Mouse (Mus musculus): Measurements from ENCODE around the gene Ppfibp2.

DNA sequence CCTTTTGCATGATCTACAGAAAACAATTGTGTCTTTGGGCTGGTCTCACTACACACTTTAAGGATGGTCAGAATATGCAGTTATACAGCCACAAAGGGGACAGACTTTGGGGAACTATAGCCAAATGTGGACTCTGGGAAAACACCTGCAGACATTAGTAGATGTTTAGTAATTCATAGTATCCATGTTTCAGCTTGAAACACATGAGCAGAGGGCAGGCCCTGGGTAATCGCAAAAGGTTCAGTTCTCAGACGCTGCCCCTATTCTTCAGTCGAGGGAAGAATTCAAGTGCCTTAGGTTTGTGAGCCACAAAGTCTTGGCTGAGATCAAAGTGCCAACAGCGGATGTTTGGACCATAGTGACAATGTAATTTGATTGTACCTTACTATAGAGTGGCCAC, 149.4 kb downstream of the Ppfibp2 start:
- TF ChIP-seq POLR2A (IDR thresholded peaks at IDR 0.05; ENCODE audit: insufficient read length, low read depth) (no peak), REST (IDR thresholded peaks at IDR 0.05; ENCODE audit: insufficient read depth, insufficient read length) (no peak), TCF12 (IDR thresholded peaks at IDR 0.05; ENCODE audit: insufficient read depth, poor library complexity, severe bottlenecking) (no peak), MAX (IDR thresholded peaks at IDR 0.05; ENCODE audit: low read depth) (no peak), CEBPB (IDR thresholded peaks at IDR 0.05; ENCODE audit: insufficient read depth, poor library complexity, severe bottlenecking) (no peak), MYOD1 (IDR thresholded peaks at IDR 0.05; ENCODE audit: control insufficient read depth in 1 of 3, insufficient read length in 2 of 3, low read depth in 2 of 3) (no peak), SRF (IDR thresholded peaks at IDR 0.05; ENCODE audit: control insufficient read depth, insufficient read length, low read depth) (no peak), E2F4 (IDR thresholded peaks at IDR 0.05; ENCODE audit: insufficient read depth) (no peak), USF1 (IDR thresholded peaks at IDR 0.05; ENCODE audit: low read depth) (no peak), MYOG (IDR thresholded peaks at IDR 0.05; ENCODE audit: control insufficient read depth in 1 of 3, insufficient read depth in 1 of 3, insufficient read length in 2 of 3, low read depth in 2 of 3) (no peak)
